ENCODE assay signal across 13 mouse cellular contexts in genomic region chr13:11837870-11838269, GRCm38 (mm10).
"Had no signal": no experiment of that assay in that cellular context is flagged by ENCODE, and none has a peak within 500 bp of the region (broad histone marks: within the 10 kb centered on the region; RNA-seq: fewer than 3 reads in every experiment).

No protein-coding gene starts in this region.

- H3K9ac ChIP-seq: limb, embryonic 15.5 days; lung, embryonic 14.5 days; neural tube, embryonic 15.5 days had no signal

- H3K27ac ChIP-seq: layer of hippocampus, adult 2 months; limb, embryonic 15.5 days; midbrain, embryonic 10.5 days; neural tube, embryonic 15.5 days had no signal

- H3K4me3 ChIP-seq: layer of hippocampus, adult 2 months; limb, embryonic 15.5 days; midbrain, embryonic 10.5 days; myocyte; neural tube, embryonic 15.5 days had no signal

- H3K4me1 ChIP-seq: limb, embryonic 15.5 days; midbrain, embryonic 10.5 days; neural tube, embryonic 15.5 days had no signal

- H3K9me3 ChIP-seq: limb, embryonic 15.5 days; midbrain, embryonic 10.5 days; neural tube, embryonic 15.5 days had no signal

- H3K27me3 ChIP-seq: limb, embryonic 15.5 days; neural tube, embryonic 15.5 days had no signal

- DNase-seq: kidney, postnatal 10 days; kidney, postnatal 4 days; lung, embryonic 14.5 days; lung, postnatal 10 days; lung, postnatal 4 days; midbrain, embryonic 14.5 days; thymus, adult 18-20 months; thymus, postnatal 14 days had no signal

- H3K36me3 ChIP-seq: limb, embryonic 15.5 days; midbrain, embryonic 10.5 days; neural tube, embryonic 15.5 days had no signal

- H3K4me2 ChIP-seq: limb, embryonic 15.5 days; lung, embryonic 14.5 days; neural tube, embryonic 15.5 days had no signal
